Mouse (Mus musculus): ENCODE measurements around the gene Rufy4.

DNA sequence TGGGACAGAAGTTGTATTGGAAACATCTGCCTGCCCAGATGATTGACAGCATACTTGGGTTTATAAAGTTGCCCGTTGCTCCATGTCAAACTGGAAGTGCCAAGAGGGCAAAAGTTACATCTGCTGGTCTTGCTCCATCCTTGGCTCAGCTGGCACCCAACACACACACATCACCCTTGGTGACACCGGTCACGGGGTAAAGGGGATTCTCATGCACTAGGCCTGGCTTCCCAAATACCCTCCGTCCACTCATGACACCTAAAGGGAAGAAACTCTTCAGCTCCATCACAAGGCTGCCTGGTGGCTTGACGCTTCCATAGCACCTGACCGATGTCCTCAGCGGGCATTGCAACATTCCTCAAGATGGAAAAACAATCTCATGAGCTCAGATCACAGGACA lies 65.1 kb downstream of the Rufy4 start:
- TF ChIP-seq EP300 (IDR thresholded peaks at IDR 0.05), result no peak
- TF ChIP-seq CTCF (IDR thresholded peaks at IDR 0.05), result no peak
